Mouse (Mus musculus) lung, postnatal 0 days (tissue): Measurements from ENCODE around the gene Pawr. TPM values are rescaled to one million over a fixed set of nuclear protein-coding genes. Genes with fewer than 3 reads are reported as not detected.

Experiments
- ATAC-seq: fragments of 200-750 bp; cut with Nextera tagmentation; 2 replicates; pipeline ENCODE4 v1.8.0; 2017; ENCODE audit warnings: moderate library complexity
- DNase-seq: peaks from one replicate; pipeline ENCODE4 v3.0.0-alpha.2; 2016; ENCODE audit warnings: low spot score
- H3K27ac ChIP-seq: fragments of 300-500 bp; sonication (generic); 2 replicates; pipeline ENCODE4 v1.5.1; 2014; ENCODE audit warnings: antibody characterized with exemption, mild to moderate bottlenecking, low read length, mixed read lengths
- H3K27me3 ChIP-seq: fragments of 300-500 bp; sonication (generic); replicated peaks from 2 replicates; pipeline ENCODE4 v1.6.1; 2014; ENCODE audit warnings: low read length, mixed read lengths; ENCODE audit not compliant: insufficient read depth
- H3K36me3 ChIP-seq: fragments of 300-500 bp; sonication (generic); 2 replicates; pipeline ENCODE4 v1.6.1; 2014; ENCODE audit warnings: low read length, mixed read lengths; ENCODE audit not compliant: insufficient read depth
- H3K4me1 ChIP-seq: fragments of 300-500 bp; sonication (generic); 2 replicates; pipeline ENCODE4 v1.6.1; 2014; ENCODE audit warnings: antibody characterized with exemption, low read depth, low read length, mixed read lengths; ENCODE audit not compliant: insufficient read depth
- H3K4me2 ChIP-seq: fragments of 300-500 bp; sonication (generic); replicated peaks from 2 replicates; pipeline ENCODE4 v1.6.1; 2014; ENCODE audit warnings: low read depth, mild to moderate bottlenecking, low read length, moderate library complexity, mixed read lengths
- H3K4me3 ChIP-seq: fragments of 300-500 bp; sonication (generic); 2 replicates; pipeline ENCODE4 v1.5.1; 2014; ENCODE audit warnings: low read depth, low read length
- H3K9ac ChIP-seq: fragments of 300-500 bp; sonication (generic); replicated peaks from 2 replicates; pipeline ENCODE4 v1.6.1; 2014; ENCODE audit warnings: low read depth, mild to moderate bottlenecking
- H3K9me3 ChIP-seq: fragments of 300-500 bp; sonication (generic); 2 replicates; pipeline ENCODE4 v1.6.1; 2016; ENCODE audit warnings: low read length, mixed read lengths
- CTCF ChIP-seq: IDR thresholded peaks from 2 replicates; pipeline ENCODE4 v1.5.1; 2016; ENCODE audit warnings: antibody characterized with exemption, mild to moderate bottlenecking
- EP300 ChIP-seq: IDR thresholded peaks from 2 replicates; pipeline ENCODE4 v1.6.1; 2016; ENCODE audit warnings: antibody characterized with exemption, mild to moderate bottlenecking, control low read depth
- WGBS: fragments of 180-500 bp; shearing (Covaris S2); extraction: QIAGEN DNeasy Blood & Tissue Kit; methylation state at CpG from one replicate; pipeline ENCODE4 v1.1.7; 2014; 5-methylcytosine and 5-hydroxymethylcytosine counted together
- polyA plus RNA-seq: library from polyadenylated mRNA; unstranded; fragments of >200 nt; fragmentation: Nextera tagmentation; extraction: Ambion mirVana; gene quantifications from 2 replicates; pipeline ENCODE4 v1.2.1, GENCODE M21; 2015

Gene Pawr
- polyA plus RNA-seq, 1 experiment from 2014 or later = 15.3 TPM

DNA sequence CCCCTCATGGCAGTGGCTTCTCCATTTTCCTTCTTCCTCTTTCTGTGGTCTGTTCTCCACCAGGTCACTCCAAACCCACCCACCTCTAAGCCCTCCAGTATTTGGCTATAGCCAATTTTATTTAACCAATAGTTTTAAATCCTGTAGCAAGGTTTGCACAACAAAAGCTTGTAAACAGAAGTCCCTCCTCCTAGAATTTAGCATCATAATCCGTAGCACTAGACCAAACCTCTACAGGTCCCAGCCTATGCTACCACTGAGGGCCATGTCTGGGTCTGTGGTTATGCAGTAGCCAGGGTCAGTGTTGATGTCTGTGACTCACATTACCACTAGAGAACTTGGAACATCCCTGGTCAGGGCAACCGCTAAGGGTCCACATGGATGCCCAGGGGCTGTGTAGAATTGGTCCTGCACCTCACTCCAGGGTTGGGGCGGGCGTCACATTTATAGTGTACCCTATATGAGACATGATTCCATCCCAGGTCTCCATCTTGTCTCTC is 71.5 kb downstream of the Pawr start:
- no peak overlapping the region for H3K9ac ChIP-seq
- 0 out of 2 replicates have a peak, but pooled peaks cover 13% of the 10 kb centered on the region for H3K4me1 ChIP-seq
- WGBS = 90% methylated on average over 4 of the region's 4 CpGs
- ATAC-seq (no peak), DNase-seq (no peak)
- no peaks in the 10 kb centered on the region for H3K9me3 ChIP-seq
- H3K36me3 ChIP-seq = no peaks in the 10 kb centered on the region
- no peak overlapping the region for H3K27ac ChIP-seq
- H3K4me2 ChIP-seq = no peak overlapping the region
- no peaks in the 10 kb centered on the region for H3K27me3 ChIP-seq
- TF ChIP-seq EP300 = no peak
- no peak for TF ChIP-seq CTCF
- no peak overlapping the region for H3K4me3 ChIP-seq

DNA sequence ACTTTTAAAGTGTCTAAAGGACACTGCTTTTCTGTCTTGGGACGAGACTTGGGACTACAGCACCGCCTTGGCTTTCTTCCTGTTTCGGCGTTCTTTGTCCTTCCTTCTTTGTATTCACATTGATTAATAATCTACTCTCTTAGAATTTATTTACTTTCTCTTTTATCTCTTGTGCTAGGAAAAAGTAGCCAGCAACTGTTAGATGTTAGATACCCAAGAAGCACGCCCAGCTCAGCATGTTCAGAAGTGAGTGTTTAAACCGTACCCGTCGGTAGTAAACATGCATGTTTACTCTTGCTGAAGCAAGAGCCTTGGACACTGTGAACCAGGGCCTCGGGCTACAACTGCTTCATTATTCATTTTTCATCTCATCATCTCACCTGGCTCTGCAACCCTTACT is 72.2 kb downstream of the Pawr start:
- Histone ChIP-seq H3K9ac (no peak overlapping the region), H3K27ac (peak overlapping the region; percentile 6; the same call in 1 of the 2 replicates), H3K9me3 (no peaks in the 10 kb centered on the region), H3K36me3 (no peaks in the 10 kb centered on the region), H3K4me2 (no peak overlapping the region; the same call in 1 of the 2 replicates), H3K27me3 (no peaks in the 10 kb centered on the region), H3K4me1 (0 out of 2 replicates have a peak, but pooled peaks cover 13% of the 10 kb centered on the region), H3K4me3 (no peak overlapping the region)
- 36% methylated on average over 9 of the region's 9 CpGs for WGBS
- ATAC-seq (no peak), DNase-seq (no peak)
- no peak for TF ChIP-seq EP300
- TF ChIP-seq CTCF = no peak

DNA sequence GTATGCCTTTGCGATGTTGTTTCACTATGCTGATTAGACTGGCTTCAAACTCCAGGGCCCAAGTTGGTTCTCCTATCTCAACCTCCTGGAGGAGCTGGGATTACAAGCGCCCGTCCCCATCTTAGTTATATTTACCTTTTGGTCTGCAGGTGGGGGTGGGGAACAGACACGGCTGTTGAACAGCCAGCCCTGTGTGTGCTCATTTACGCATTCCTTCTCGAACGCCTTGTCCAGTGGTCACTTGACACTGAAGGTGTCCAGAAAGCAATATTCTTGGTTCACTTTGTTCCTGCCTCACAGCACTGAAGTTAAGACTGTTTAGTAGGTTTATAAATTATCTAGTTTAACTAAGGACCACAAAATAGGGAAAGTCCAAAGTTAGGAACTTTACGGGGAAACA is 73.2 kb downstream of the Pawr start:
- 44% methylated on average over 8 of the region's 8 CpGs for WGBS
- 0 out of 2 replicates have a peak, but pooled peaks cover 13% of the 10 kb centered on the region for H3K4me1 ChIP-seq

DNA sequence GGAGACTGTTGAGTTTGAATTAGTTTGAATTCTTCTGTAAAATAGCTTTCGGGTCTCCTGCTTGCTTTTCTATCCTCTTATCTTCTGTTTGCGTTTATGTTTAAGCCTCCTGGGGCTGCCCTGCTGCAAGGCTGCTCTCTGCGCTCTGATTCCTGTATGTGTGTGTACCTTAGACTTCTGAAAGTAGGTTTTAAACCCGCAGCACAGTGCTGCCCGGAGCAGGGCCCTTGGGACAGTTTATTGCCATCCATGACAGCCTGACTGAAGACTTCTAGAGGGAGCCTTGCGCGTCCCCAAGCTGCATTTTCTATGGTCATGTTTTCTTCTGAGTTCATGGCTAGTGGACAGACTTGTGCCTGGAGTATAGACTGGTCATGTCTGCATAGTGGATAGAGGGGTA is 74.0 kb downstream of the Pawr start:
- peak overlapping the region; percentile 76 for H3K27ac ChIP-seq
- H3K9me3 ChIP-seq = no peaks in the 10 kb centered on the region
- TF ChIP-seq CTCF (no peak), EP300 (no peak)
- no peak overlapping the region for H3K4me2 ChIP-seq
- WGBS = 29% methylated on average over 7 of the region's 7 CpGs
- H3K36me3 ChIP-seq = no peaks in the 10 kb centered on the region
- 0 out of 2 replicates have a peak, but pooled peaks cover 13% of the 10 kb centered on the region for H3K4me1 ChIP-seq
- no peaks in the 10 kb centered on the region for H3K27me3 ChIP-seq
- no peak overlapping the region for H3K4me3 ChIP-seq
- DNase-seq (peak; percentile 3), ATAC-seq (no peak)
- H3K9ac ChIP-seq = no peak overlapping the region

More for the DNA sequence above, 73.2 kb downstream of the Pawr start:
- peak overlapping the region; percentile 6; the same call in 1 of the 2 replicates for H3K27ac ChIP-seq
- no peaks in the 10 kb centered on the region for H3K36me3 ChIP-seq
- ATAC-seq = no peak
- no peaks in the 10 kb centered on the region for H3K27me3 ChIP-seq
- no peak overlapping the region for H3K9ac ChIP-seq
- DNase-seq = peak; percentile 13
- TF ChIP-seq CTCF = no peak
- no peak for TF ChIP-seq EP300
- no peaks in the 10 kb centered on the region for H3K9me3 ChIP-seq
- H3K4me2 ChIP-seq = 0 out of 2 replicates have a peak overlapping the region, but pooled peaks have one; percentile 9
- H3K4me3 ChIP-seq = no peak overlapping the region

DNA sequence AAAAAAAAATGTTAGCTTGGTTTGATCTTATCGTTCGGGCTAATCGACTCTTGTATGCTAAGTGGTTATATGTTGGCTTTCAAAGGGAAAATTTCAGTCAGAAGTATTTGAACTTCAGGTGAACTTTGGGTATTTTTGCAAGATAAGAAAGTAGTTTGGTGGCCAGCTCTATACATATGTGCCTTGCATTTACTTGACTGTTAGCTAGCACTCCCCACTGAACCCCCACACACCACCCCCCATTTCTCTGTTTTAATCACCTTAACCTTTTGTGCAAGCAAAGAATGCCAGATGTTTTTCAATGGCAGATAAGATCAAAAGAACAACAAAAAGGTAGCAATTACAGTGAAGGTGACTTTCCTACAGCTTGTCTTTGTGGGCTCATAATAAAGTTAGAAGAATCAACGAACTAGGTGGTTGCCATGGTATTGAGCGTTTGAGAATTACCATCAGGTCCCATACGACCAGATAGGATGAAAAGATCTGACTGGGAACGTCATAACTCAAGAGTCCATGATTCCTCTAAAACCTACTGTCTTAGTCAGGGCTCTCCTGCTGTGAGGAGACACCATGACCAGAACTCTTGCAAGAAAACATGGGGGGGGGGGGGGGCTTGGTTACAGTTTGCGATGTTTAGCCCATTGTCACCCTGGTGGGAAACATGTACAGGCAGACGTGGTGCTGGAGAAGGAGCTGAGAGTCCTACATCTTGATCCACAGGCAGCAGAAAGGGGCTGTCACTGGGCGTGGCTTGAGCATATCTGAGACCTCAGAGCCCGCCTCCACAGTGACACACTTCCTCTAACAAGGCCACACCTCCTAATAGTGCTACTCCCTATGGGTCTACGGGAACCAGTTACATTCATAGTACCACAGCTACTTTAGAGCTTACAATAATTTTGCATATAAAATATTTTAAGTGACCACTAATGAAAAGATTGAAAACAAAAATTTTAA is 75.2 kb downstream of the Pawr start:
- Histone ChIP-seq H3K27ac (peak overlapping the region; percentile 22), H3K4me1 (0 out of 2 replicates have a peak, but pooled peaks cover 13% of the 10 kb centered on the region), H3K36me3 (no peaks in the 10 kb centered on the region), H3K4me2 (no peak overlapping the region), H3K9me3 (no peaks in the 10 kb centered on the region), H3K9ac (no peak overlapping the region), H3K4me3 (no peak overlapping the region), H3K27me3 (no peaks in the 10 kb centered on the region)
- WGBS = 56% methylated on average over 12 of the region's 12 CpGs
- ATAC-seq (peak; percentile 53), DNase-seq (peak; percentile 59)
- TF ChIP-seq EP300 (no peak), CTCF (no peak)

DNA sequence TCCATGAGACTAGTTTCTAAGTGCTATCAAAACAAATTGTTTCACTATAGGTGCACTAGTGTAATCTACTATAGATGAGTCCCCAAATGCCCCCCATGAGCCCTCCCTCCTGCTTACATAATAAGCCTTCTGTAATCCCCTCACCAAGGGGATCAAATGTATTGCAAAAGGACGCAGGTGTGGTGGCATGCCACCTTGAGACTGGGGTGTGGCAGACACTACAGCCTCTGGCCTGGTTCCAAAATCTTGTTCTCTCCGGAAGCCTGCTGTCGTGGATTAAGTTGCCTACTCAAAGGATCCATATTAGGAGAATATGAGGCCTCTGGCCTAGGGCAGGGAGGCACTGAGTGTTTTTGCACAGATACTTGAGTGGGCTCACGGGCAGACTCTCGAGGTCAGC is 76.1 kb downstream of the Pawr start:
- Histone ChIP-seq H3K36me3 (no peaks in the 10 kb centered on the region), H3K27me3 (no peaks in the 10 kb centered on the region), H3K9ac (no peak overlapping the region), H3K4me1 (0 out of 2 replicates have a peak, but pooled peaks cover 13% of the 10 kb centered on the region), H3K9me3 (no peaks in the 10 kb centered on the region), H3K4me3 (no peak overlapping the region), H3K27ac (peak overlapping the region; percentile 75), H3K4me2 (no peak overlapping the region)
- DNase-seq = peak; percentile 80
- ATAC-seq = peak; percentile 58
- TF ChIP-seq CTCF (no peak), EP300 (no peak)
- 35% methylated on average over 5 of the region's 5 CpGs for WGBS
